Mouse (Mus musculus) limb, embryonic 13.5 days (tissue): ENCODE measurements around the gene Scamp4. TPM values are rescaled to one million over a fixed set of nuclear protein-coding genes. Genes with fewer than 3 reads are reported as not detected.

Source experiments
- ATAC-seq: fragments of 200-750 bp; cut with Nextera tagmentation; 2 replicates; pipeline ENCODE4 v1.8.0; 2017; ENCODE audit warnings: low read depth, moderate number of reproducible peaks, moderate TSS enrichment; ENCODE audit not compliant: low FRiP score
- H3K27ac ChIP-seq: fragments of 300-500 bp; sonication (generic); 2 replicates; pipeline ENCODE4 v1.5.1; 2015; ENCODE audit warnings: inconsistent platforms, mild to moderate bottlenecking, moderate library complexity
- H3K27me3 ChIP-seq: fragments of 300-500 bp; sonication (generic); 2 replicates; pipeline ENCODE4 v1.6.1; 2015; ENCODE audit warnings: mild to moderate bottlenecking, inconsistent platforms
- H3K36me3 ChIP-seq: fragments of 300-500 bp; sonication (generic); 2 replicates; pipeline ENCODE4 v1.6.1; 2015; ENCODE audit warnings: inconsistent platforms, mild to moderate bottlenecking, moderate library complexity
- H3K4me1 ChIP-seq: fragments of 300-500 bp; sonication (generic); 2 replicates; pipeline ENCODE4 v1.6.1; 2015; ENCODE audit warnings: inconsistent platforms
- H3K4me2 ChIP-seq: fragments of 300-500 bp; sonication (generic); replicated peaks from 2 replicates; pipeline ENCODE4 v1.6.1; 2015; ENCODE audit warnings: inconsistent platforms, mild to moderate bottlenecking, moderate library complexity
- H3K4me3 ChIP-seq: fragments of 300-500 bp; sonication (generic); 2 replicates; pipeline ENCODE4 v1.5.1; 2015; ENCODE audit warnings: moderate library complexity, mild to moderate bottlenecking, inconsistent platforms
- H3K9ac ChIP-seq: fragments of 300-500 bp; sonication (generic); 2 replicates; pipeline ENCODE4 v1.6.1; 2015; ENCODE audit warnings: mild to moderate bottlenecking, inconsistent platforms
- H3K9me3 ChIP-seq: fragments of 300-500 bp; sonication (generic); 2 replicates; pipeline ENCODE4 v1.6.1; 2016; ENCODE audit warnings: inconsistent platforms
- WGBS: fragments of 180-500 bp; shearing (Covaris S2); methylation state at CpG from one replicate; pipeline ENCODE4 v1.1.7; 2015; 5-methylcytosine and 5-hydroxymethylcytosine counted together
- polyA plus RNA-seq: library from polyadenylated mRNA; unstranded; fragments of >200 nt; fragmentation: Nextera tagmentation; extraction: Ambion mirVana; gene quantifications from 2 replicates; pipeline ENCODE4 v1.2.1, GENCODE M21; 2015

Gene Scamp4
- polyA plus RNA-seq, 1 experiment from 2014 or later: 92.0 TPM

DNA sequence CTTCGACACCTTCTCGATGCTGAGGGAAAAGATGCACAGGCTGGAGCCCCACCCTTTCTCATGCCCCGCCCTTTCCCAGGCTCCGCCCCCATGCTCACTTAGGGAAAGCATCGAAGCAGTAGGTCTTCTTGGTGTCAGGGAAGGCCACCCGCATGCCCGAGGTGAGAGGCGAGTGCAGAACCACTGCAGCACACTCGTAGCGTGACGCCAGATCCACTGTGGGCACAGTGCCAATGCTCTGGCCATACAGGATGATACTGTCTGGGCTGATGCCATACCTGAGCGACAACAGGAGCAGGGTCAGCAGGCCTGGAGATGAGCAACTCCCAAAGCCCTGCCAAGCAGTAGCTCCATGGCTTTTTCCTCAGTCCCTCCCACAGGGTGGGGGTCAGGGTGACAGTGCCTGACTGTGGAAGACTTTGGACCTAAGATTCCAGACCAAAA, 18.6 kb upstream of the Scamp4 start:
- no peak overlapping the region for H3K27ac ChIP-seq

DNA sequence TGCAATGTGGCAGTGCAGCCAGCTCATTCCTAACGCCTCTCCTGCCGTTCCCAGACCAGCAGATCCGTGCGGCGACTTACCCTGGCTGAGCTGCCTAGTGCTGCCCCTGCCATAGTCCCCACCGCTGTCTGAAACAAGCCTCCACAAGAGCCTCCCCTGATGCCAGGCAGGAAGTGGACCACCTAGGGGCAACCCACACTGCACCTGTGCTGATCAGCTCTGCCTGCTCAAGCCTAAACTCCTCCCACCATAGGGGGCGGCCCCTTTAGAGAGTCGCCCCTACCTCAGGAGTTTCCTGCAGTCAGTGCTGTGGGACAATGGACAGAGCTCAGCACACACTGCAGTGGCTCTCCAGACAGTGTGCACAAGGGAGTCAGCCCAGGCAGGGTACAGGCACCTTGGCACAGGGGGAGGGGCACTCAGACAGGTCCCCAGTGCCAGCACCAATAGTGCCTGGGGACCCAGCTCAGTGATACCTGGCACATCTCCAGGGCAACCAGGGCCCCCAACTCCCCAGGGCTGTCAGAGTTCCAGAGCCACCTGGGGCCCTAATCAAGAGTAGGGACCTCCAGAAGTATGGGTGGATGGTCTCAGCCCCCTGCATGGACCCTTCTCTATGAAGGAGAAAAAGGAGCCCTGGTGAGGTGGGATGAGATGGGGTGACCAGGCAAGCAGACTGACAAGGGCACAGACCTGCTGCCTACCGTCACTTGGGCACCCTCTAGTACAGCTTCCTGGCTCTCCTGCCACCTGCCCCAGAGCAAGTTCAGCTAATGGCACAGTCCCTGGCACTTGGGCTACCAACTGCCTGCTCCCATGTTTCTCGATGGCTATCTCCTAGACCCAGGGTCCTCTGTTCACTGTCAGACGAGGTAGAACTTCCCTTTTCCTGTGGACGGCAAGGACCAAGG, 17.8 kb upstream of the Scamp4 start:
- Histone ChIP-seq H3K27ac (peak overlapping the region; percentile 28; the same call in 1 of the 2 replicates), H3K4me2 (peak overlapping the region; percentile 4)

More for the DNA sequence above, 18.6 kb upstream of the Scamp4 start:
- H3K36me3 ChIP-seq: peaks cover 52% of the 10 kb centered on the region
- no peak overlapping the region for H3K4me2 ChIP-seq
- WGBS: 66% methylated on average over 12 of the region's 12 CpGs
- no peaks in the 10 kb centered on the region for H3K27me3 ChIP-seq
- no peak overlapping the region for H3K4me3 ChIP-seq
- ATAC-seq: no peak
- peaks cover 26% of the 10 kb centered on the region for H3K4me1 ChIP-seq
- H3K9ac ChIP-seq: no peak overlapping the region
- H3K9me3 ChIP-seq: no peaks in the 10 kb centered on the region

DNA sequence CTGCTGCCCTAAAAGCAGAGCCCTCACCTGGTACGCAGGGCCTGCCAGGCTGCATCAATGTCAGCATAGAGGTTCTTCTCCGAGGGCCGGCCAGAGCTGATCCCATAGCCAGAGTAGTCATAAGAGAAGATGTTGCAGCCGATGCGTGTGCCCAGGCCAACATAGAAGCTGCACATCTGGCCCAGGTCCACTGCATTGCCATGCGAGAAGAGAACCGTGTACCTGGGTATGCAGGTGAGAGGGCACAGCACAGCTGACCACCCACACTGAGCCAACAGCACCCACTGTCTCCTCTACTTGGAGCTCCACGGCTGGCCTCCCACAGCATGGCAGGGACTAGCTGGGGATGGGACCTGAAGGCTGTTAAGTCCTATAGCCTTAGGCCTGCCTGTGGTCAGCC, 17.1 kb upstream of the Scamp4 start:
- H3K9me3 ChIP-seq: no peaks in the 10 kb centered on the region
- H3K36me3 ChIP-seq: peaks cover 52% of the 10 kb centered on the region
- peak overlapping the region; percentile 0 for H3K4me2 ChIP-seq
- H3K9ac ChIP-seq: 0 out of 2 replicates have a peak overlapping the region, but pooled peaks have one; percentile 0
- no peak overlapping the region for H3K27ac ChIP-seq
- H3K27me3 ChIP-seq: no peaks in the 10 kb centered on the region
- 95% methylated on average over 8 of the region's 8 CpGs for WGBS
- H3K4me3 ChIP-seq: no peak overlapping the region
- H3K4me1 ChIP-seq: peaks cover 28% of the 10 kb centered on the region
- no peak for ATAC-seq

More for the DNA sequence above, 17.8 kb upstream of the Scamp4 start:
- Histone ChIP-seq H3K36me3 (peaks cover 52% of the 10 kb centered on the region), H3K9ac (no peak overlapping the region), H3K4me1 (peaks cover 28% of the 10 kb centered on the region), H3K4me3 (no peak overlapping the region), H3K27me3 (no peaks in the 10 kb centered on the region), H3K9me3 (no peaks in the 10 kb centered on the region)
- no peak for ATAC-seq
- 75% methylated on average over 12 of the region's 12 CpGs for WGBS

DNA sequence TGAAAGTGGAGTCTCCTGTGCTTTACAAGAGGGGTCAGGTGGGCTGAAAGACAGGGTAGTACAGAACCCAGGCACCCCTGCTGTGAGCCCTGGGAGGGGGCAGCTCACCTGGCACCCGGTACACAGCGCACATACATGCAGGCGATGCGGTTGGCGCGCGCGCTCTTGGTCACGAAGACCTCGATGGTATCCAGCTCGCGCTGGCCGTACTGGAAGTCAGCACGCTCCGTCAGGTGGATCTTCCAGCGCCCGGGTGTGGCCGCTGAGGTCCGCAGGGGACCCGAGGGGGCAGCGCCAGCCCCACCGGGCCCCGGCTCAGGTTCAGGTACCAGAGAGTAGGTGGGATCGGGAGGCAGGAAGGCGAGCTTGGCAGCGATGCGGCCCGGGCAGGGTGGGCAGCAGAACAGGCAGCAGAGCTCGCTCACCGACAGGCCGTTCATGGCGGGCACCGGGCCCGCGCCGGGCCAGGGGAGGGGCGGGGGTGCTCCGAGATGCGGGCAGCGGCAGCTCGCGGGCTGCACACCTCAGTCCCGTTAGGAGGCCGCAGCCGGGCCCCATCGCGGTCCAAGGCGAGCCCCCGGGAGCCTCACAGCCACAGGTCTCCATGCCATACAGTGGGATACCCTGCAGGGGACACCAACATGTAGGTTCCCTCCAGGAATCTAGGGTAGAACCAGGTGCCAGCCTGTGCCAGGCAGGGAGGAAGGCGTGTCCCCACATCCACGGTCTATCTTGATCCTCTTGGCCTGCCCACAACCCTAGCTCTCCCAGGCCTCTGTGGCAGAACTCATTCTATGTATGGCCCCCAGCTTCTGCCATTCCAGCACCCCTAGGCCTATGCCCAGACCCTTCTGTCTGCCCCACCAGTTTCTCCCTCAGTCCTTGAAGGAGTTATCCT, 16.0 kb upstream of the Scamp4 start:
- Histone ChIP-seq H3K27ac (peak overlapping the region; percentile 39; the same call in 1 of the 2 replicates), H3K36me3 (peaks cover 47% of the 10 kb centered on the region), H3K9me3 (no peaks in the 10 kb centered on the region), H3K9ac (peak overlapping the region; percentile 25; the same call in 1 of the 2 replicates), H3K27me3 (no peaks in the 10 kb centered on the region), H3K4me1 (peaks cover 28% of the 10 kb centered on the region), H3K4me2 (peak overlapping the region; percentile 0), H3K4me3 (peak overlapping the region; percentile 14; the same call in 1 of the 2 replicates)
- no peak for ATAC-seq
- 94% methylated on average over 44 of the region's 51 CpGs for WGBS

DNA sequence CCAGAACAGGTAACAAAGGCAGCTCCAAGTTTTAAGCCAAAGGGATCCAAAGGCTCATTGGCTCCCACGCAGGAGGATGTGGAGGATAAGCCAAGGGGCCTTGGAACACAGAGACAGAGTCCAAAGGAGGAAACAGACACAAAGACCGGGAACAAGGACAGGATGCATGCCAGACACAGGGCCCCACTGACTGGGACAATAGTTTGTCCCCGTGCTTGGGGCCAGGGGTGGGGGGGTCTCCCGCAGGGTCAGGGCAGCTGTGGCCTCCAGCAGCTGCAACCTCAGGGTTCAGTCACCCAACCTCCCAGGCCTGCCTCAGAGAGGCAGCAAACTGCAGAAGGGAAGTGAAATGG, 15.4 kb upstream of the Scamp4 start:
- no peak for ATAC-seq
- peak overlapping the region; percentile 39; the same call in 1 of the 2 replicates for H3K27ac ChIP-seq
- H3K9me3 ChIP-seq: no peaks in the 10 kb centered on the region
- H3K27me3 ChIP-seq: no peaks in the 10 kb centered on the region
- 50% methylated on average over 4 of the region's 4 CpGs for WGBS
- H3K9ac ChIP-seq: peak overlapping the region; percentile 25; the same call in 1 of the 2 replicates
- no peak overlapping the region for H3K4me3 ChIP-seq
- H3K4me2 ChIP-seq: peak overlapping the region; percentile 0
- H3K4me1 ChIP-seq: peaks cover 28% of the 10 kb centered on the region
- H3K36me3 ChIP-seq: peaks cover 41% of the 10 kb centered on the region

DNA sequence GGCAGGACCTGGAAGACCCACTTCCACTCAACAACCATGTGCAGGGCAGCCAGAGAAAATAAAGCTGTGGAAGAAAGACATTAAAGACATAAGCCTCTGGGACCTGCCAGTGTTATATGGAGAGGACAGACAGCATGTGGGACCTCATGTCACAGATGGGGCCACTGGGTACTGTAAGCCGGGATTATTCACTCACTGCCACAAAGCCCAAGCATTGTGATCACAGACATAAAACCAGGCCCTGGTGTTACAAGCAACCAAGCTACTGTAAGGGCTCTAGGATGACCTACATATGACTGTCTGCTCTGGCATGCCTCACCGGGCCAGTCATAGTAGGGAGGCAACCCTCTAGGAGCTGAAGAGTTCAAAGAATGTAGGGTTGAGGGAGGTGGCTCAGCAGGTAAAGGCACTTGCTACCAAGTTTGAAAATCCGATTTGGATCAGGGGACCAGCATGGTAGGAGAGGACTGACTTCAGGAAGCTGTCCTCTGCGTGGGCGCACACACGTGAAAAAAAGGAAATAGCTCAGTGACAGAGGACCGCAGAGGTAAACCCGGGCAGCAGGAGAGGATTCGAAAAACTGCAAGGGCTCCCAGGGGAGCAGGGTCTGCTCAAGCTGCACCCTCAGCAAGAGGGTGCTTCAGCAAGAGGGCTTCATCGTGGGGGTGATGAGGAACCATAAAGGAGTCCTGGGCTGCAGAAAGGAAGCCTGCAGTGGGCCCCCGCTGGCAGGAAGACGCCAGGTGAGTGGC, 13.4 kb upstream of the Scamp4 start:
- no peaks in the 10 kb centered on the region for H3K27me3 ChIP-seq

DNA sequence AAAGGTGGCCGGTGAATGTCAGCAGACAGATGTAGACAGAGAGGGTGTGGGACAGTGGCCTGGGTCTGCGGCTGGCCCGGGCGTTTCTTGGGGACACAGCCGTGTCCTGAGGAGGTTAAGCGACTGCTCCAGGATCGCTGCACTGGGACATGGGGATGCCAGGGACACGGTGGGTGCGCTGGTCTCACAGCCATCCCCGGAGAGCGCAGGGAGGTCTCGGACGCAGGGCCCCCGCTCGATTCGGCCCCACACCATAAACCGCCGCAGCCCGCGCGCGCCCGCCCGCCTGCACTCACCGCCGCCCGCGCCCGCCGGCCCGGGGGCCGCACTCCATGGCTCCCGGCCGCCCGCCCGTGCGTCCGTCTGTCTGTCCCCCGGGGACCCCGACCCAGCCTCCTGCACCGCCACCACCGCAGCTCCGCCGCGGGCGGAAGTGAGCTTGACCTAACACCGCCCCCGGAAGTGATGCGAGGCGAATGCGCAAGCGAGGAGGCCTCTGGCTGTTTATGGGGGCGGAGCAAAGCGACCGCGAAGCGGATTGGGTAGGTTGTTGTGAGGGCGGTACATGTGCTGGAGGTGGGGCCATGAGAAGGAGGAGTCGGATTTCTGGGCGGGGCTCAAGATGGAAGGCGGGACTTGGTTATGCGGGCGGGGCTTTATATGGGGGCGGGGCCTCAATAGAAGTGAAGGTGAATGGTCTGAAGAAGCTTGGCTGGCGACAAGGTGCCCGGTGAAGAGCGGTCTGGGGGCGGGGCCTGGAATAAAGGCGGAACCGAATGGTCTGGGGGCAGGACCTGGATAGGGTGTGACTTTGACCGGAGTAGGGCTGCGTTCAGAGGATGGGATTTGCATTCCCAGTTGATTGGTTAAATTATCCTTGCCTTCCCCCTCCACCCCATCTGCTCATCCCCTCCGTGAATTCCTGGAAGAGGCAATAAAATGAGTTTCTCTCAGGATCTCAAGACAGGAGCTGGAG, 12.5 kb upstream of the Scamp4 start, which contains the start of gene Abhd17a:
Abhd17a (minus strand) TSS at position 463 of the 976 bp plus-strand sequence.
- Histone ChIP-seq H3K27ac (peak within 1 kb of the TSS; percentile 6; the same call in 1 of the 2 replicates), H3K36me3 (peaks cover 15% of the 10 kb centered on the region), H3K4me1 (peaks cover 23% of the 10 kb centered on the region), H3K4me2 (peak within 1 kb of the TSS; percentile 98), H3K4me3 (peak within 1 kb of the TSS; percentile 92), H3K9ac (peak within 1 kb of the TSS; percentile 96), H3K9me3 (no peaks in the 10 kb centered on the region), H3K27me3 (no peaks in the 10 kb centered on the region)
- under 1% methylated on average over 64 of the region's 73 CpGs for WGBS
- peak; percentile 96 for ATAC-seq

More for the DNA sequence above, 13.4 kb upstream of the Scamp4 start:
- Histone ChIP-seq H3K4me3 (peak overlapping the region; percentile 92), H3K4me2 (peak overlapping the region; percentile 98), H3K27ac (0 out of 2 replicates have a peak overlapping the region, but pooled peaks have one; percentile 6), H3K36me3 (peaks cover 23% of the 10 kb centered on the region), H3K4me1 (peaks cover 28% of the 10 kb centered on the region), H3K9me3 (no peaks in the 10 kb centered on the region), H3K9ac (peak overlapping the region; percentile 96)
- WGBS: 16% methylated on average over 12 of the region's 12 CpGs
- ATAC-seq: no peak

DNA sequence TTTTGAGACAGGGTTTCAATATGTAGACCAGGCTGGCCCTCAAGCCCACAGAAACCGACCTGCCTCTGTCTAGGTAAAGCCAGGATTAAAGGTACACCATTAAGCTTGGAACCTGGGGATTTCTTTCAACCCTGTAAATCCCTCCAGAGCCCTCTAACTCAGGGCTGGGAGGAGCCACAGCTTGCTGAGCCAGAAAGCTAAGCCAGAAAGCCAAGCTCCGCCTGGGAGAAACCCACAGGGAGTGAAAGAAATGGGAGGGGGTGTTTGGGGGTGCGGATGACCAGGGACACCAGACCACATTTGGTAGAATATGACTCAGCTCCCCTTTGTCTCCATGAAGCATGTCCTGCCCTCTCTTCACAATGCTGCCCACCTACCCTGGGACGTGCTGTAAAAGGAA, 6.4 kb upstream of the Scamp4 start:
- no peak overlapping the region for H3K4me3 ChIP-seq
- ATAC-seq: no peak

DNA sequence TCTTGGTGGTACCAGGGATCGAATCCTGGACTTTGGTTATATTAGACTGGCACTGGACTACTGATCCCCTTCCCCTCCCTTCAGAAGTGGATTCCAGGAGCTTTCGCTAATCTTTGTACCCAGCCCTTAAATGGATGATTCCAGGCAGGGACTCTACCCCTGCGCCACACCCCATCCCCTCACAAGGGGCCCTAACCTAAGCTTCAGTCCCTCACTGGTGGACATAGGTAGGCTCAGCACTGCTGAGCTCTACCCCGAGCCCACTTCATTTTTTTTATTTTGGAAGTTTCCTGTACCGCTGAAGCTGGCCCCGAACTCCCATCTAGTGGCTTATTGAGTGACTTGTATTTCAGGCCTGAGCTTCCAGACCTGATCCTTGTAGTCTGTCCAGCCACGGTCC, 692 bp downstream of the Scamp4 start:
- peak overlapping the region; percentile 71 for H3K4me3 ChIP-seq
- peak overlapping the region; percentile 96 for H3K4me2 ChIP-seq
- H3K4me1 ChIP-seq: peaks cover 18% of the 10 kb centered on the region
- 32% methylated on average over 7 of the region's 7 CpGs for WGBS
- H3K36me3 ChIP-seq: peaks cover 27% of the 10 kb centered on the region
- H3K9ac ChIP-seq: peak overlapping the region; percentile 77
- ATAC-seq: no peak
- peak overlapping the region; percentile 55 for H3K27ac ChIP-seq
- H3K9me3 ChIP-seq: no peaks in the 10 kb centered on the region
- no peaks in the 10 kb centered on the region for H3K27me3 ChIP-seq

More for the DNA sequence above, 6.4 kb upstream of the Scamp4 start:
- WGBS: 38% methylated on average over 4 of the region's 4 CpGs
- H3K4me1 ChIP-seq: no peaks in the 10 kb centered on the region
- H3K9me3 ChIP-seq: no peaks in the 10 kb centered on the region
- H3K27ac ChIP-seq: no peak overlapping the region
- H3K4me2 ChIP-seq: no peak overlapping the region
- no peaks in the 10 kb centered on the region for H3K36me3 ChIP-seq
- H3K9ac ChIP-seq: no peak overlapping the region
- no peaks in the 10 kb centered on the region for H3K27me3 ChIP-seq

DNA sequence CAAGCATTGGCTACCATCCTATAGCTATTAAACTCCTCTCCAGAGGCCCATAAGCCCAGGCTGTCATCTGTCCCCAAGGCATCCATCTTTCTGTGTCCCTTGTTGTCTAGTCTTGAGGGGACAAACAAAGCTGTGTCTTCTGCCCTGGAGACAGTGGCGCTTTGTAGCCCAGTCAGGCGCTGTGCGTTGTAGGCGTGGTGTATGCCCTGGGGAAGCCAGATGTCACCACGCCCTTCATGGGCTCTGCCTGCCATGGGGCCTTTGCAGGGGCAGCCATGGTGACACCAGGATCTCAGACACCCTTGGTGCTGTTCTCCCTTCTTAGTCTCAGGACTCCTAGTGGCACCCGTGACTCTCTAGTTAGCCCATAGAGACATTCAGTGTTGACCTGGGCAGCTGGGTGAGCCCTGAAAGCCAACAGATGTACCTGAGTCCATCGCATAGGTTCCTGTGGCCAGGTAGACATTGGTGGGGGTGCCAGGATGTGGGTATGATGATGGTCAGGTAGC, 1.4 kb downstream of the Scamp4 start:
- 93% methylated on average over 7 of the region's 7 CpGs for WGBS
- Histone ChIP-seq H3K9me3 (no peaks in the 10 kb centered on the region), H3K27ac (no peak overlapping the region), H3K4me1 (peaks cover 18% of the 10 kb centered on the region), H3K27me3 (no peaks in the 10 kb centered on the region), H3K9ac (peak overlapping the region; percentile 77), H3K4me3 (peak overlapping the region; percentile 71), H3K36me3 (peaks cover 34% of the 10 kb centered on the region), H3K4me2 (peak overlapping the region; percentile 96)
- ATAC-seq: no peak
